Mouse (Mus musculus) adipocyte (in vitro differentiated cells): ENCODE results near the gene Lipo3.
"Not testable (repeated sequence)": the region's sequence is repeated elsewhere in the genome, so short reads cannot be mapped to it uniquely, and the experiment has no call there.

ENCODE experiments used
- DNase-seq: peaks from one replicate; pipeline ENCODE4 v3.0.0-alpha.2; 2016; ENCODE audit warnings: low spot score

Lipo3 gene

DNA sequence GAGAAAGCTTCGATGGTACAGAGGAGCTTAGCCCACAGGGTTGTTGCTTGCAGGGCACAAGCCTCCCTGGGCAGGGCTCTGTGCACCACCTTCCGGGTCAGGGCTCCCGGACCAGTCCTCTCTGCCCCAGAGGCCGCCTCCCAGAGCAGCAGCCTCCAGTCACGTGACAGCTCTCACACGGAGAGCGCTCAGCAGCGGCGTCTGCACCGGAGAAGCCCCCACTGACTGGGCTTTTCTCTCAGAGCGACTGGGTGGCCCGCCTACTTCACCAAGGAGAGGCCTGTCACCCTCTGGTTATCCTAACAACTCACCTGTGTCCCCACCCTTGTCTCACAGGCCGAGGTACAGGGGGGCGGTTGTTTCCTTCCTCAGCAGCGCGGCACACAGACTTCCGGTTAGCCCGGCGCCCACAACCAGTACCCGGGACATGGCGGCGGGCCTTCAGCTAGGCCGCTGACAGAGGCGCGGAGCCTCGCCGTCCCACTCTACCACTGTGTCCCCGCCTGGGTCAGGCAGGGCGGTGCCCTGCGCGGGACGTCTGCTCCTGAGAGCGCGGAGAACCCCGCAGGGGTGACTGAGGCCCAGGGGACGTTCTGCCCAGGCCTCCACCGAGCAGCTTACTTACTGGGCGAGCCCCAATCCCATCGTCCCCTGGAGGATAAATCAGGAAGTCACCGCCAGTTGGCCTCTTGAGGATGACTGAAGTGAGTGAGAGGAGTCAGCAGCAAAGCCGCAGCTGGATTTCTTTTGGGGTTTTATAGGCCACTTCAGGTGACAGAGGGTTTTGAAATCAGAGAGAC lies at the start of gene Lipo3:
Gene Lipo3 (minus strand): TSS at position 665 of the 800 bp plus-strand sequence.
- not testable (repeated sequence) for DNase-seq

DNA sequence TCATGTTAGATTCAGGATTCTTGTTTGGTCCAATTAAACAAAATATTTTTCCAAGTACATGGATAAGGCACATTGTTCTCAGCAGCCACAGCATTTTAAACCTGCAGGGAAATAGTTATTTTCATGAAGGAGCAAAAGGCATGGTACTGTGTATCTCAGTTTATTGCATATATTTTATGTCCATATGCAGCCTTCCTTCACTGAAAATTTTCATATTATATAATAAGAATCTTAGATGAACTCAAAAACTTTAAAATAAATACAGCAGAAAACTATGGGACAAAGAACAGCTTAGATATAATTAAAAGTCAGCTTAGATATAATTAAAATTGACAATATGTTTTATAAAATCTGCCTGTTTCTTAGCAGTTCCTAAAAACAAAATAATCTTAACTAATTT lies 25.6 kb upstream of the Lipo3 start, which contains the start of gene Lipo1:
Gene Lipo1 (minus strand): TSS at position 101 of the 400 bp plus-strand sequence.
- not testable (repeated sequence) for DNase-seq

- no peak for DNase-seq
These were observed 25.0 kb upstream of the Lipo3 start for GRCm38 (mm10) chr19:33786576-33787277.

- not testable (repeated sequence) for DNase-seq
These were observed 10.5 kb downstream of the Lipo3 start, which contains the start of gene Lipo2 for GRCm38 (mm10) chr19:33751259-33751658. Gene Lipo2, minus strand, starts transcription at chr19:33751359.

- not testable (repeated sequence) for DNase-seq
These were observed 136.6 kb downstream of the Lipo3 start, which contains the start of gene Gm8978 for GRCm38 (mm10) chr19:33625152-33625551. Gene Gm8978, minus strand, starts transcription at chr19:33625252.

DNA sequence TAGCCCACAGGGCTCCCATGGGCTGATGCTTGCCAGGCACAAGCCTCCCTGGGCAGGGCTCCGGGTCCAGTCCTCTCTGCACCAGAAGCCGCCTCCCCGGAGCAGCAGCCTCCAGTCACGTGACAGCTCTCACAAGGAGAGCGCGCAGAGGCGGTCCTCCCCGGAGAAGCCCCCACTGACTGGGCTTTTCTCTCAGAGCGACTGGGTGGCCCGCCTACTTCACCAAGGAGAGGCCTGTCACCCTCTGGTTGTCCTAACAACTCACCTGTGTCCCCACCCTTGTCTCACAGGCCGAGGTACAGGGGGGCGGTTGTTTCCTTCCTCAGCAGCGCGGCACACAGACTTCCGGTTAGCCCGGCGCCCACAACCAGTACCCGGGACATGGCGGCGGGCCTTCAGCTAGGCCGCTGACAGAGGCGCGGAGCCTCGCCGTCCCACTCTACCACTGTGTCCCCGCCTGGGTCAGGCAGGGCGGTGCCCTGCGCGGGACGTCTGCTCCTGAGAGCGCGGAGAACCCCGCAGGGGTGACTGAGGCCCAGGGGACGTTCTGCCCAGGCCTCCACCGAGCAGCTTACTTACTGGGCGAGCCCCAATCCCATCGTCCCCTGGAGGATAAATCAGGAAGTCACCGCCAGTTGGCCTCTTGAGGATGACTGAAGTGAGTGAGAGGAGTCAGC lies 172.0 kb downstream of the Lipo3 start:
- not testable (repeated sequence) for DNase-seq

DNA sequence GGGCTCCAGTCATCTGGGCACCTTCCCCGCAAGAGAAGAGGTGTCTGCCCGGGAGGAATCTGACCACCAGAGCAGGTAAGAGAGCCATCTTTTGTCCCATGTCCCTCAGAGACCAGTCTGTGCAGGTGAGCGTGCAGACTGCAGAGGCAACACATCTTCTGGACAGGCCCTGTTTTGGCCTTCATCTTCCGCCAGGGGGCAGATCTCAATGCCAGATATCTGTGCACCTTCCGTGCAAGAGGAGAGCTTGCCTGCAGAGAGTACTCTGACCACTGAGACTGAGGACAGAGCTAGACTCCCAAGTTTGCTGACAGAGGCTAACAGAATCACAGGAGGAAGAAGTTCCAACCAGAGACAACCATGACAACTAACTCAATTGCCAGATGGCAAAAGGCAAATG lies 193.2 kb downstream of the Lipo3 start:
- DNase-seq, result not testable (repeated sequence)

GRCm38 (mm10) chr19:33517680-33518079 lies 244.1 kb downstream of the Lipo3 start, which contains the start of gene Lipo4:
Gene Lipo4, minus strand, starts transcription at chr19:33517780.
- no peak for DNase-seq
